Mouse (Mus musculus): ENCODE data around the gene Uaca. TPM values are rescaled to one million over a fixed set of nuclear protein-coding genes. Genes with fewer than 3 reads are reported as not detected.

Gene Uaca
- polyA plus RNA-seq, 1 experiment = 13.8 TPM

DNA sequence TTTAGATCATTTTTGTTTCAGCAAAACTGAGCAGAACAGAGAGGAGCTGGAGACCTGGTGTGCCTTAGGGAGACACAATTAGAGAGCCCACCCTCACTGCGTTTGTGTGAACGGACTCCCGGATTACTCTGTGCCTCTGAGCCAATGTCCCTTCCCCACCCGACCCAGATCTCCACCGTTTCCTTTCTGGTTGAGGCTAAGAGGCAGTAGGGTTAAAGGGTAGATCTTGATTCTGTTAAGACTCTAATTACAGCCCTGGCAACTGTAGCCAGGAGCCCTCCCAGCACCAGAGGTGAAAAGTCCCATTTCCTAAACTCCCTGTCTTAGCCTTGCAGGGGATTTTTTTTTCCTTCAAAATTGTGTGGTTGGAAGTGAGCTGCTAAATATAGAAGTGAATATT, 47.1 kb downstream of the Uaca start:
- WGBS = 29% methylated on average over 5 of the region's 5 CpGs
- no peak for DNase-seq
- H3K4me3 ChIP-seq (replicated peaks; ENCODE audit: extremely low read depth, low read depth, low read length) = no peak overlapping the region

DNA sequence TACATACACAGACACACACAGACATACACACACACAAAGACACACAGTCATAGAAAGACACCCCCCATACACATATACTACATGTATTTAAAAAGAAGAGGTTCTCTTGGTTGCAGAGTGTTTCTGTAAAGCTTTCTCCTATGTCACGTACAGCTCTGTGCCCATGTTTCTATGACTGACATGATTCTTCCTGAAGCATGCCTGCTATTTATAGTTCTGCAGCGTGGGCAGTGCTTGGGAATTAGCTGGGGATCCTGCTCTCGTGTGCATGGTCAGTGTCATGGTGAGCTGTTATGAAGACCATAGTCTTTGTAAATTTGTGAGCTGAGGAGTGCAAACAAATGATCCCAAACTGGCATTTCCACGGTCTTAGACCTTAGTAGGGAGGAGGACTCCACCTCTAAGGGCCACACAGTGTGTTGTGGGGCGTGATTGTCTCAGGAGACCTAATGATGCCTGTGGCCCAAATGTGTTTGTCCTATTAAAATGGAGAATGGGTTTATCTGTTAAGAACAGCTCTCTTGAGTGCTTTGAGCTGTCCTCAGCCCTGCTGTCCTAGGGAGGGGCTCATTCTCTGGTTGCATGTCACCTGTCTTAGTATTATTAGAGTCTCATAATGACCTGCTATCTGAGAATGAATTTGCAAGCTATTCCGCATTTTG, 49.2 kb downstream of the Uaca start:
- DNase-seq = no peak
- 73% methylated on average over 6 of the region's 6 CpGs for WGBS
- TF ChIP-seq POLR2A (IDR thresholded peaks at IDR 0.05; ENCODE audit: borderline replicate concordance, extremely low read depth, low read depth, low read length) = no peak
- TF ChIP-seq CTCF (IDR thresholded peaks at IDR 0.05; ENCODE audit: insufficient read depth, low read length) = no peak
- Histone ChIP-seq H3K4me1 (ENCODE audit: control insufficient read depth, insufficient read depth, low read length) (peaks cover 18% of the 10 kb centered on the region), H3K4me3 (replicated peaks; ENCODE audit: extremely low read depth, low read depth, low read length) (no peak overlapping the region)

More for the DNA sequence above, 47.1 kb downstream of the Uaca start:
- TF ChIP-seq CTCF (IDR thresholded peaks at IDR 0.05; ENCODE audit: insufficient read depth, low read length) (no peak), POLR2A (IDR thresholded peaks at IDR 0.05; ENCODE audit: borderline replicate concordance, extremely low read depth, low read depth, low read length) (no peak)
- H3K4me1 ChIP-seq (ENCODE audit: control insufficient read depth, insufficient read depth, low read length) = peaks cover 25% of the 10 kb centered on the region

DNA sequence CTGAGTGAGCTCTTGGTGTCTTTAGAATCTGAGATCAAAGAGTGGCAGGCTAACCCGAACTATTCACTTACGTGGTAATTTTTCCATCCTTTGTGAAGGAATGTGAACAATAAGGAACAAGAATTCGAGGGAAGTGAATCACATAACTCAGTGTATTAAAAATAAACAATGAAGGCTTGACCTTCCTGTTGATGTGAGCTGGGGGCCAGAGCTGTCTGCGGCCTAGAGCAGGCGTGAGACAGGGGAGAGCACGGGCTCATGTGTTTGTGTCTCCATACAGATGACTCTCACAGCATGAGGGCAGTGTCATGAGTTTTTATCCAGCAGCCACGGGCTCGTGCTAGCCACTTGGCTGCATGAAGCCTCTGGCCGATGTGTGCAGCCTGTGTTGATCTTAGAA, 54.4 kb downstream of the Uaca start:
- TF ChIP-seq CTCF (IDR thresholded peaks at IDR 0.05; ENCODE audit: insufficient read depth, low read length) (no peak), POLR2A (IDR thresholded peaks at IDR 0.05; ENCODE audit: borderline replicate concordance, extremely low read depth, low read depth, low read length) (peak; percentile 32; the same call in 1 of the 2 replicates)

DNA sequence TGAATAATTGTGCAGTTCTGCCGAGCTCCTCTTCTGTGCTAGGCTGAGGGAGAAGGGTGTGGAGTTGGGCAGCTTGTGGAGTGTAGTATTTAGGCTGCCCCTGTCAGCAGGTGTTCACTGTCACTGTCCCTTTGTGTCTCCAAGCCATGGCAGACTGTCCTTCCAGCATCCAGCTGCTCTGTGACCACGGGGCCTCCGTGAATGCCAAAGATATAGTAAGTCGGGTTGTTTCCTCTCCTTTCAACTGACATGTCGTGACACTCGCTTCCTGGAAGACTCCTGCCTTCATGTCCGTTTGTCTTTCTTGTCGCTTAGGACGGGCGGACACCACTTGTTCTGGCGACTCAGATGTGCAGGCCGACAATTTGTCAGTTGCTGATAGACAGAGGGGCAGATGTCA, 55.6 kb downstream of the Uaca start:
- peaks cover 15% of the 10 kb centered on the region for H3K4me1 ChIP-seq (ENCODE audit: control insufficient read depth, insufficient read depth, low read length)
- H3K4me3 ChIP-seq (replicated peaks; ENCODE audit: extremely low read depth, low read depth, low read length) = no peak overlapping the region
- WGBS = 54% methylated on average over 12 of the region's 12 CpGs
- no peak for TF ChIP-seq CTCF (IDR thresholded peaks at IDR 0.05; ENCODE audit: insufficient read depth, low read length)
- no peak for TF ChIP-seq POLR2A (IDR thresholded peaks at IDR 0.05; ENCODE audit: borderline replicate concordance, extremely low read depth, low read depth, low read length)
- no peak for DNase-seq

More for the DNA sequence above, 54.4 kb downstream of the Uaca start:
- H3K4me1 ChIP-seq (ENCODE audit: control insufficient read depth, insufficient read depth, low read length) = peaks cover 15% of the 10 kb centered on the region
- 23% methylated on average over 9 of the region's 9 CpGs for WGBS
- peak; percentile 32 for DNase-seq
- H3K4me3 ChIP-seq (replicated peaks; ENCODE audit: extremely low read depth, low read depth, low read length) = no peak overlapping the region

DNA sequence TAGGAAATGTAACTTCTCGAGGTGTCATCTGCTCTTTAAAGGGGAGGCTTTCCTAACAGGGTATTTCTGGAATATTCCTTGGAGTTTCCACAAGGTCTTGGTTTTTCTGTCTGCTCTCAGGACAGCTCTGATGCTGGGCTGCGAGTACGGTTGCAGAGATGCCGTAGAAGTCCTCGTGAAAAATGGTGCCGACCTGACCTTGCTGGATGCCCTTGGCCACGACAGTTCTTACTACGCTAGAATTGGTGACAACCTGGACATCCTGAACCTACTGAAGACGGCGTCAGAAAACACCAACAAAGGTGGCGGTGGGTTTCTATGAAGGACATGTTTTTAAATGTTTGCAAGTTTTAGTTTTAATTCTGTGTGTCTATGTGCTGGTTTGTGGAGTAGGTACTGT, 59.9 kb downstream of the Uaca start:
- Histone ChIP-seq H3K4me1 (ENCODE audit: control insufficient read depth, insufficient read depth, low read length) (peaks cover 10% of the 10 kb centered on the region), H3K4me3 (replicated peaks; ENCODE audit: extremely low read depth, low read depth, low read length) (no peak overlapping the region)
- DNase-seq = no peak
- 92% methylated on average over 11 of the region's 11 CpGs for WGBS
- TF ChIP-seq CTCF (IDR thresholded peaks at IDR 0.05; ENCODE audit: insufficient read depth, low read length) (no peak), POLR2A (IDR thresholded peaks at IDR 0.05; ENCODE audit: borderline replicate concordance, extremely low read depth, low read depth, low read length) (no peak)

DNA sequence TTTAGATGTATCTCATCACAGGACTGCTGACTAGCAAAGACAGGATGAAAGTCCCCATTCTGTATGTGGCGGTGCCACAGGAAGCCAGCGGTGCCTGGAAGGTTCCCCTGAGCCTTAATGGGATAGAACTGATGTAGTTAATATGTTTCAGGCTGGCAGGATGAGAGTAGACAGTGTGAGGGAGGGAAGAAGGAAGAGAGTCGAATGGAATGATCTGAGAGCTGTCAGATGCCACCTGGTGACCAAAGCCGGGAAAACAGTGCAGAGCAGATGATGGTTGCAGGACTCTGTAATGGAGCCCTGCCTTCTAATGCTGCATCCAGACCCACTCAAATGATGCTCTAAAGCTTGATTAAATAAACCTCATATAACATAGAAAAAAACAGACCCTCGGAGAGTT, 63.5 kb downstream of the Uaca start:
- Histone ChIP-seq H3K4me1 (ENCODE audit: control insufficient read depth, insufficient read depth, low read length) (peaks cover 5% of the 10 kb centered on the region; the same call in 1 of the 2 replicates), H3K4me3 (replicated peaks; ENCODE audit: extremely low read depth, low read depth, low read length) (no peak overlapping the region)
- TF ChIP-seq POLR2A (IDR thresholded peaks at IDR 0.05; ENCODE audit: borderline replicate concordance, extremely low read depth, low read depth, low read length) (no peak), CTCF (IDR thresholded peaks at IDR 0.05; ENCODE audit: insufficient read depth, low read length) (peak; percentile 79)
- 24% methylated on average over 5 of the region's 5 CpGs for WGBS
- DNase-seq = peak; percentile 59

DNA sequence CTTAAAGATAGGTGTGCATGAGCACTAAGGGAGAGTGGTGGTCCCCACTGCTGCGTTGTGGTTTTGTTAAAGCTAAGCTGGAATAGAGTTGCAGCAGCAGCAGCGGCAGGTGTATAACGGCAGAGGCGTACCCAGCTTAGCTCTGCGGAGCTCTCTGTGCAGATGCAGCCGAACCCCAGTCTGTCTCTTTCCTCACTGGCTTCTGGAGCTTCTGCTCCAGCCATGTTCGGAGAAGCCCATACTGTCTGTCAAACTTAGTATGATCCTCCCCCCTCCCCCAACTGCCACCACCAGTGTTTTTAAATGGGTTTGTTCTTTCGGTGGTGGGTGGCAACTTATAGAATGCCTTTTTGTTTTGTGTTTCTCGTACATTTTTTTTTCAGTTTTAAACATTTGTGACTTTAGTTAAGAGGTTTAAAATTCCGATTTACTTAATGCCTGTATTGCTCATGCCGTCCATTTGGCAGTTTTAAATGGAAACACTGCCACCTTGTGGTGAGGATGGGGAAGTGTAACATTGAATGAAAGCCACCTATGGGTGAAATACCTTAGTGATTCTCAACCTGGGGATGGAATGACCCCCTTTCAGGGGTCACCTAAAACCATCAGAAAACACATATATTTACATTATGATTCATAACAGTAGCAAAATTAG, 64.1 kb downstream of the Uaca start:
- 37% methylated on average over 11 of the region's 11 CpGs for WGBS
- H3K4me3 ChIP-seq (replicated peaks; ENCODE audit: extremely low read depth, low read depth, low read length) = no peak overlapping the region
- H3K4me1 ChIP-seq (ENCODE audit: control insufficient read depth, insufficient read depth, low read length) = peaks cover 5% of the 10 kb centered on the region; the same call in 1 of the 2 replicates
- TF ChIP-seq CTCF (IDR thresholded peaks at IDR 0.05; ENCODE audit: insufficient read depth, low read length) (peak; percentile 12; the same call in 1 of the 2 replicates), POLR2A (IDR thresholded peaks at IDR 0.05; ENCODE audit: borderline replicate concordance, extremely low read depth, low read depth, low read length) (no peak)
- no peak for DNase-seq

DNA sequence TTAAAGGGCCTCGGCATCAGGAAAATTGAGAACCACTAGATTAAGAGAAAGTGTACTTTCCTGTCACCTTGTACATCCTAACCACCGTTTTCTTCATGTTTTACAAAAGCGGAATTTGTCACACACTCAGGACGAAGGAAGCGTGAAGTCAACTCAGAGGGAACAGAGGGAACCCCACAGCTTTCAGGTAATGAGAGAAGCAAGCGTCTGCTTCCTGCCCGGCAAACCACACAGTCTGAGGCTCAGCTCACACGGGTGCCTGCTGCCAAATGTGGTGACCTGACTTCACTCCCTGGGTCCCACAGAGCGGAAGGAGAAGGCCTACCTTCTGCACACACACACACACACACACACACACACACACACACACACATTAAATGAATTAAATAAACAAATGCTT, 64.7 kb downstream of the Uaca start:
- WGBS = 68% methylated on average over 9 of the region's 9 CpGs
- no peak for DNase-seq
- TF ChIP-seq CTCF (IDR thresholded peaks at IDR 0.05; ENCODE audit: insufficient read depth, low read length) = no peak
- TF ChIP-seq POLR2A (IDR thresholded peaks at IDR 0.05; ENCODE audit: borderline replicate concordance, extremely low read depth, low read depth, low read length) = no peak

DNA sequence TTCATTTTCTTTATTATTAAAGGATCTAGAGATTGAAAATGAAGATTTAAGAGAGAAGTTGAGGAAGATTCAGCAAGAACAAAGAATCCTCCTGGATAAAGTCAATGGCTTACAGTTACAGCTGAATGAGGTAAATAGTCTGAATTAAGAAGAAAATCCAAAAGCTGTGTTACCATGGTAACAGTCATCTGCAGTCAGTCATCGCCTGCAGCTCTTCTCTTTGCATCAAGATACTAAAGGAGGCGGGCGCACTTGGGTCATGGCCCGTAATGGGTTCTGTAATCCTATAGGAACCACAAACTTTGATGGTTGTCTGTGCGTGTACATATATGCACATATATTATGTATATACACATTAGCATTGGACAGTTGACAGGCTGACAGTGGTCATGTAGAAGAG, 66.7 kb downstream of the Uaca start:
- WGBS = 90% methylated on average over 5 of the region's 5 CpGs
- no peak for DNase-seq
- H3K4me3 ChIP-seq (replicated peaks; ENCODE audit: extremely low read depth, low read depth, low read length) = no peak overlapping the region

More for the DNA sequence above, 64.7 kb downstream of the Uaca start:
- peaks cover 5% of the 10 kb centered on the region; the same call in 1 of the 2 replicates for H3K4me1 ChIP-seq (ENCODE audit: control insufficient read depth, insufficient read depth, low read length)
- H3K4me3 ChIP-seq (replicated peaks; ENCODE audit: extremely low read depth, low read depth, low read length) = no peak overlapping the region

DNA sequence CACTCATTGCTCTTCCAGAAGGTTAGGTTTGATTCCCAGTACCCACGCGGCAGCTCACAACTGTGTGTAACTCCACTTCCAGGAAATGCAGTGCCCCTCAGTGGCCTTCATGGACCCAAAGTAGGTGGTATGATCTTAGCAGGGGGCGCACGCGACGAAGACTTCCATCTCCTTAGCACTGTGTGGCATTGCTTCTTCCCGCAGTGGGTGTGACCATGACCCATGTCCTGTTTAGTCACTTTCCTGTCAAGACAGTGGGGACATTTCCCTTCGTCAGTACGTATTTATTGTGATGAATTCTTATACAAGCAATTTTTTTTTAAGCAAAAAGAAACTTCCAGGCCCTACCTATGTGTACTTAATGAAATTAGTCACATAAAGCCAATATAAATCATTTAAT, 70.3 kb downstream of the Uaca start:
- DNase-seq = no peak
- TF ChIP-seq POLR2A (IDR thresholded peaks at IDR 0.05; ENCODE audit: borderline replicate concordance, extremely low read depth, low read depth, low read length) (peak; percentile 31; the same call in 1 of the 2 replicates), CTCF (IDR thresholded peaks at IDR 0.05; ENCODE audit: insufficient read depth, low read length) (0 out of 2 replicates have a peak, but pooled peaks have one; percentile 2)
- 63% methylated on average over 9 of the region's 9 CpGs for WGBS
- Histone ChIP-seq H3K4me3 (replicated peaks; ENCODE audit: extremely low read depth, low read depth, low read length) (no peak overlapping the region), H3K4me1 (ENCODE audit: control insufficient read depth, insufficient read depth, low read length) (peaks cover 4% of the 10 kb centered on the region)

More for the DNA sequence above, 66.7 kb downstream of the Uaca start:
- H3K4me1 ChIP-seq (ENCODE audit: control insufficient read depth, insufficient read depth, low read length) = peaks cover 9% of the 10 kb centered on the region
- TF ChIP-seq CTCF (IDR thresholded peaks at IDR 0.05; ENCODE audit: insufficient read depth, low read length) (no peak), POLR2A (IDR thresholded peaks at IDR 0.05; ENCODE audit: borderline replicate concordance, extremely low read depth, low read depth, low read length) (no peak)

Data from lung, adult 2 months (tissue).